Mouse (Mus musculus) layer of hippocampus, postnatal 10 days (tissue): ENCODE results near the gene Rps6ka2. TPM values are rescaled to one million over a fixed set of nuclear protein-coding genes. Genes with fewer than 3 reads are reported as not detected.
A peak's percentile ranks its signal among the peaks of the same experiment; 100 is the strongest.
"Not testable (repeated sequence)": the region's sequence is repeated elsewhere in the genome, so short reads cannot be mapped to it uniquely, and the experiment has no call there.

Experiments used
- DNase-seq, 2 experiments: peaks; one replicate each; pipeline ENCODE4 v3.0.0; 2021; ENCODE audit warnings: low spot score in 2 of 2
- long read RNA-seq: library from polyadenylated mRNA; stranded (forward); transcript quantifications from one replicate; pipeline ENCODE4 v2.0.0, GENCODE M21; 2023
- total RNA-seq, 2 experiments: library from RNA; stranded (reverse); gene quantifications; 2 replicates each; pipeline ENCODE4 v1.2.3; 2021

Gene Rps6ka2
- total RNA-seq, result 10 to 100 TPM; 27.0 to 27.4 TPM
- long read RNA-seq, full-length matches to known transcripts, result 1 of 17 reads
- long read RNA-seq, partial matches to known transcripts, result 2 of 17 reads
- long read RNA-seq, other reads (novel, unspliced or antisense), result 14 of 17 reads

DNA sequence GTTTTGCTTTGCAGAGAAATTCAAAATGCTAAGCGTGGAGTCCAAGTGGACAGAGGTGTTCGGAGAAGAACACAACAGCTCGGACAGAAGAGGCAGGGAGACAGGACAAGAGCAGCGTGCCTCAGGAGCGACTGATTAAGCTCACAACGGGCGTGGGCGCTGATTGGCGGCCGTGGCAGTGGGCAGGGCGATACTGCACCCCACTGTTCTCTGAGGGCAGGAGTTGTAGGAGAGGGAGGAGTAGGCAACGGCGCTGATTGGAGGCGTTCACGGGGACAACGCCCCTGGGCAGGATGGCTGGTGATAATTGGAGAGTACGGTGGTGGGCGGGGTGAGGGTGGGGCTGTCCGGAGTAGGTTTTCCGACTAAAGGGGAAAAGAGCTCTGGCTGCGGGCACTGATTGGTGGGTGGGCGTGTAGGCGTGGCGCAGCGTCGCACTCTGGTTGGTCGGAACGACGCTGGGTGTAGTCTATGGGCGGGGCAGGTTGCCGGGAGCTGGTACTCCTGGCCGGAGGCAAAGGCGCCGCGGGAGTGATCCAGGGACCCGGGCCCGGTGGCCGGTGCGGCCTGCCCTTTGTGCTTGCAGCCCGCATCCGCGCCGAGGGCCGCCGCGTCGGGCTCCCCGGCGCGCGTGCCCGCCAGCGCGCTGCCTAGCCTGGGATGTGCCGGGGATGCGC, at the start of gene Rps6ka2:
Gene Rps6ka2 (plus strand): TSS at position 489 of the 677 bp plus-strand sequence.
- peak; percentile 93 to 94 for DNase-seq

GRCm38 (mm10) chr17:7120835-7121234, 49.1 kb upstream of the Rps6ka2 start:
- not testable (repeated sequence) for DNase-seq

DNA sequence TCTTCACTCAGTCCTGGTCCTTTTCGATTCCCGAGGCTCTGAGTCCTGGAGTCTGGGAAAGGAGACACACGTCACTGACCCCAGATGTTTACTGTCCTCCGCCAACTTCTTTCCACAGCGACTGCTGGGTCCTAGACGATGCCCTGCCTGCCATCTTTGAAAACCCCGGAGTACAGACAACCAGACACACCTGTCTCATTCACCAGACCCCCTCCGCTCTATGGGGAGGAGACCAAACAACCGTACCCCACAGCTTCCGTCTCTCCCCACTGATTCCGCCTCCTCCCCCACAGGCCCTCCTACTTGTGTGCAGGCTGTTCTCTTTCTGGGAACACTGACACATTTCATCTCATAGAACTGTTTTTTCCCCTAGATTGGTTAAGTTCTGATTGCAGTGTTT, 47.4 kb upstream of the Rps6ka2 start:
- not testable (repeated sequence) for DNase-seq

DNA sequence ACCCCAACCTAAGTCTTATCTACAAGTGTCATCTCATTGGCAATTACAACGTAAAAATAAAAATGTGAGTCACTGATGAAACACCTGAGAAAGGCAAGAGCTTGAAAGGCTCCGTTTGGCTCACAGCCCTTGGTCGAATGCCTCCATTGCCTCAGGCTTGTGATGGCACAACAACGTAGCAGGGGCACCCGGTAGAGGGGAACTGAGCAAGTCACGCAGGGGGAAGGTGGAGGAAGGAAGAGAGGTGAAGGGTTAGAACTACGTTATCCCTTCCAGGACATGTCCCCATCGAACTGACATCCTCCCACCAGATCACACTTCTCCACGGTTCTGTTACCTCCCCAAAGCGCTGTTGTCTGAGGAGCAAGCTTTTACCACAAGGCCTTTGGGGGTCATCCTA, 43.4 kb upstream of the Rps6ka2 start:
- not testable (repeated sequence) for DNase-seq

GRCm38 (mm10) chr17:7134002-7134401, 35.9 kb upstream of the Rps6ka2 start:
- DNase-seq, result not testable (repeated sequence)

DNA sequence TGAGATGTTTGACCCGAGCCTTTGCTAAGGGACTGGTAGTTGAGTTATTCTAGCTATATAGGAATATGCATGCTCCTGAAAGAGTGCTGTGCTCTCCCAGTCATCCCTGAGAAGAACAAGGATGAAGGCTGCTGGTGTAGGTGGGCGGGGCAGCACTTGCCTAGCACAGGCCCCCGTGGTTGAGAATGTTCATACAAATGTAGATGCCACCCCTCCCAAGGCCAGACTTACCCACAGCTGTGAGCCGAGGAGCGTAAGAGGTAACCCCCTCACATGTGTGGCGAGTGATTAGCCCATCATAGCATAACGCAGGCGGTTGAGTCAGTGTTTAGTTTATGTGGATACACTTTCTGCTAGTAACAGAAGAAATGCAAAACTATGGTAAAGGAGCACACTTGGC, 34.6 kb upstream of the Rps6ka2 start:
- DNase-seq, result not testable (repeated sequence)

DNA sequence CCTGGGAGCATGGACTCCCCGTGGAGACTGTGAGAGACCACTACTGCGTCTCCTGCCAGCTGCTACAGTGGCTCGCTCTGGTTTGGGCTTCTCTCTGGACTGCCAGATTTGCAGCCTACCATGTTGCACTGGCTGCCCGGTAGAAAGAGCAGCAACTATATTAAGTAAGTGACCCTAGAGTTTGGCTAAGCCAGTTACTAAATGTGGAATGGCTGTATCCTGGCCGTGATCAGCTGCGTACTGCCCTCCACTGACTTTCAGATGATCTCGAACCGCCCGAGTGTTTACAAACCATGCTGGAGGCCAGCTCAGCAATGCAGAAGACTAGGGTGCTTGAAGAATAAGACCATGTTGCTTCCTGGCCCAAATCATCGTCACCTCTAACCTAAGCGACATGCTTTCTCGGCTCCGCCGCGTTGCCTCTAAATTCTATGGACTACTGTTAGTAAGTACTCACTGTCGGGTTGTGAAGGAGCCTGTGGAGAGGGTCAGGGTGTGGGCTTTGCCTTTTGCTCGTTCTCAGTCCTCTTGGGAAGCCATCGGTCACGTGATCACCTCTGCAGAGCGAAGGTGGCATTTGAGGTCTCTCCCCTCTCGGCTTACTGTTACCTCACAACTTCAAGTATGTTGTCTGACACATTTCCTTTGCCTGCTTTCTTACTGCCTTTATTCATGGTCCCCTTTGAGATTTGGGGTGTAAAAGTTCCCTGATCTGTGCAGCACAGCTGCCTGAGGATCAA, 31.6 kb upstream of the Rps6ka2 start:
- DNase-seq, result no peak

DNA sequence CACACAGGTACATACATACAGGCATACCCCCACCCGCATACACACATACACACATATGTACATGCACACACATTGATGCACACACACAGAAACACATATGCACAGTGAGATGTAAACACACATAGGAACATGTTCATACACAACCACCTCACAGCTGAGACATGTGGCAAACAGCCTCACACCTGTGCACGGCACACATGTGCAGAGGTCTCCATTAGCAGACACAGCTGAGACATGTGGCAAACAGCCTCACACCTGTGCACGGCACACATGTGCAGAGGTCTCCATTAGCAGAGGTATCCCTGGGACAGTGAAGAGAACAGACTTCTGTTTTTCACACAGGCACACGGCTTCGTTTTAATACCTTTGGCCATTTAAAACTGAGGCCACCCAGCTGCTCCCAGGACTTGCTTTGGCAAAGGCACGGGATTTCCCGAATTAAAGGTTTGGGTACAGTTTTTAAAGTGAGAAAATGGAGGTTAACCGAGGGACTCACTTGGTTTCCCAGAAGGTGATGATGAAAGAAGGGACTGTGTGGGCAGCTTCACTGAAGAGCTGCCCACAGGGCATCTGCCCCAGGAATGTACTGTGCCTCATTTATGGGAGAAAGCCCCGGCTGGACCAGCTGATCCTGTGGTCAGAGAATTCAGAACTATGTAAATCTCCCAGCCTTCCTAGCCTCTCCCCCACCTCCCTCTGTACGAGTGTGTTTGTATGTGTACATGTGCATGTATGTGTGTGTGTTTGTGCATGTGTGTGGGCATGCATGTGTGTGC, 29.3 kb upstream of the Rps6ka2 start:
- no peak for DNase-seq

GRCm38 (mm10) chr17:7142367-7142766, 27.5 kb upstream of the Rps6ka2 start:
- DNase-seq, result no peak

- no peak for DNase-seq
These were observed 25.9 kb upstream of the Rps6ka2 start for GRCm38 (mm10) chr17:7143885-7144518.

GRCm38 (mm10) chr17:7145373-7146058, 24.4 kb upstream of the Rps6ka2 start:
- DNase-seq, result no peak

DNA sequence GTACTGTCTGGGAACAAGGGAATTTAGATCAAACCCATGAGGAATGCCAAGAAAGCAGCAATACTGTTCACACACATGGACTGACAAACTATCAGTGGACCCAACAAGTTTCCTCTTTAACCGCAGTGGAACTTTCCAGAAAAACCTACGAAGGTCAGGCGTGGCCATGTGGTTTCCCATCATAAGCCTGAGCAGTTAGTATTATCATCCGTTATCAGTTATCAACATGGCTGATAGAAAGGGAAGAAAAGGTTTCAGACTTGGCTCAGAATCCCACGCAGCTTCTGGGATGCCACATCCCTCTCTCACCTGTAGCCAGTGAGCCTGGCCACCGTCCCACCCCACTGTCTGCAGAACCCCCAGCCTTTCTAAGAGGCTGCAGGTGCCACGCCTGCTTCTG, 23.4 kb upstream of the Rps6ka2 start:
- DNase-seq, result no peak

DNA sequence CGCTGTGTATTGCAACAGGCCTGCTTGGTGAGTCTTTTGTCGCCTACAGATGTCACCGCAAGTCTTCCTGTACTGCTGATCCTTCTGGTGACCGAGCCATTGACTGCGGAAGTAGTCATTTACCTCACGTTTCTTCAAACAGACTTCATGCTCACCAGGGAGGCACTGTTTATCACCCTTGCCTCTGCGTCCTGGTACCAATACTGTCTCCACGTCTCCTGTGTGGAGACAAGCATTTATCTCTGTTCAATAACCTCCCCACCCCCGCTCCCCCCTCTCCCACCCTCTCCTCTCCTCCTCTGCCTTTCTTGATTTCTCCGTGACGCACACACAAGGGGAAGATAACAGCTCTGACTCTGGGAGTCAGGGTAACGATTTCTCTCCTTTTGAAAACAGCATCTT, 22.0 kb upstream of the Rps6ka2 start:
- DNase-seq, result no peak

DNA sequence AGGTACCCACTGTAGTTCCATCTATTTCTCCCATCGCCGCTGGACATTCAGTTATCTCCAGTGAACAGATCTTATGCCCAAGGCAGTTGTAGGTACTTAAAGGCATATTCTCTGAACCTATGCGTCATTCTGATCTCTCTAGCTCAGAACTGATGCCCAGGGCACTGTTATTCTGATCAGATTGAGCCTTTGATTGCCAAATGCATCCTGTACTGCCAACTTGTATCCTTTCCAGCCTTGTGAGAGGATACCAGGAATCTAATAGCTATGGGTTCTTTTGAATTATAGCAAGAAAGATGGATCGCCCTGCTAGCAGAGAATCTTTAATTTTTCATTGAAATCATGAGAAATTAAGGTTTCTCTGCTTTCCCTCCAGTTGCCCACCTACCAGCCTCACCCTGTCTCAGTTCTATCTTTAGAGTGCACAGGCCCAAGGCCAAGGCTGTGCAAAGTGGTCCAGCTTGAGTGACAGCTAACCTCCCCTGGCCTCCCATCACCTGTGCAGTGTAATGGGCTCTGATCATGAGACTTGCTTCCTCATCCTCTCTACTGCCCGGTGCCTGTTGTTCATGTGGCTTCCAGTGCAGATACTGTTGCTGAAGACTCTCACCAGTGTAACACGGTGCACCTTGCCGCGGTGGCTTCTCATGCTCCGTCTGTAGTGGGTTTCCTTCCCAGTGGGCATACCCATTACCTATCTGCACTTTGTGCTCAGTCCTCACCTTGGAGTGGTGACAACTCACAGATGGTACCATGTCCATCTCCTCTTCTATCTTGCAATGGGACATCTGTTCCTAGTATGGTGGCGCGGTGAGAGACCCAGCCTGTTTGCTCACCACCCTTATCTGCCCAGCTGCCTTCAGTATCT, 20.4 kb upstream of the Rps6ka2 start:
- no peak for DNase-seq

- no peak for DNase-seq
These were observed 18.3 kb upstream of the Rps6ka2 start for GRCm38 (mm10) chr17:7151446-7152100.

GRCm38 (mm10) chr17:7152662-7153061, 17.3 kb upstream of the Rps6ka2 start:
- no peak for DNase-seq

GRCm38 (mm10) chr17:7163955-7164354, 6.0 kb upstream of the Rps6ka2 start:
- DNase-seq, result no peak

DNA sequence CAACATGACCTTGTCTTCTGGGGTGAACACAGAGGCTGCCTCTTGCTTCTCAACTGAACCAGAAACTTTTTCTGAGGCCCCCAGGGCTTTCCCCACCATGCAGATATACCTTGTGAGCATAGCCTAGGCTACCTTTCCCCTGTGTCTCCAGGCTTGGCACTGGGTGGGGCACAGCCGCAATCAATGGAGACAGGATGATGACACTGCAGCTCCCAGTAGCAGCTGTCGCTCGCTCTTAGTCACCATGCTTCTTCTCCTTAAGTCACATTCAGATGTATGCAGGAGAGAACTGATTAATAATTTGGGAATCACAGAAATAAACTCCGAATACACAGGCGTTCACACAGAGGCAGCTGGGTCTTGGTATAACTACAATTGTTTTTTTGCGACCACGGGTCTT, 4.4 kb upstream of the Rps6ka2 start:
- no peak for DNase-seq

GRCm38 (mm10) chr17:7168961-7169626, 821 bp upstream of the Rps6ka2 start:
- DNase-seq, result no peak
